Mouse (Mus musculus) T-helper 2 cell (primary cell): ENCODE measurements around the gene Tpsg1.

Experiments used
- in situ Hi-C: fragments of 300-600 bp; cut with MboI, MseI; formaldehyde crosslinking; loops from one replicate; pipeline ENCODE4 v1.15.1; 2025; ENCODE audit warnings: high pct_unique_total_duplicates

The Tpsg1 gene

DNA sequence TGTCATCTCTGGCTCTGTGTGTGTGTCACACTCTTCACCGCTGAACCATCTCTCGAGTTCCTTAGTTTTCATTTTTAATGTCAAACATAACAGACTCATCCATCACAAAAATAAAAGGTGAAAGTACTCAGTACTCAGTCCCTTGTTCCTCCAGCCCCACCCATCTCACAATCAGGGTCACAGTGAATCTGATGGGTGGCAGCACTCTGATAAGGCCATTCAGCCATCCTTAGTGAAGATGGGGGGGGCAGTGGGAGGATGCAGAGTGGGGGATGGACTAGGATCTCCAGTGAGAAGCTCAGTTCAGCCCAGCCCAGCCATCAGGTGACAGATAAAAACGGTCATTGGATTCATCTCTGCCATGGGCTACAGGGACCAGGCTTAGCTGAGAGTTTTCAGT is at the start of gene Tpsg1:
TSS of gene Tpsg1 (plus strand) at position 301 of the 400 bp plus-strand sequence.
- in situ Hi-C loops, result loop anchor here (5.0 kb wide), 1 partner anchor 37 kb away; no protein-coding TSS in a partner anchor

DNA sequence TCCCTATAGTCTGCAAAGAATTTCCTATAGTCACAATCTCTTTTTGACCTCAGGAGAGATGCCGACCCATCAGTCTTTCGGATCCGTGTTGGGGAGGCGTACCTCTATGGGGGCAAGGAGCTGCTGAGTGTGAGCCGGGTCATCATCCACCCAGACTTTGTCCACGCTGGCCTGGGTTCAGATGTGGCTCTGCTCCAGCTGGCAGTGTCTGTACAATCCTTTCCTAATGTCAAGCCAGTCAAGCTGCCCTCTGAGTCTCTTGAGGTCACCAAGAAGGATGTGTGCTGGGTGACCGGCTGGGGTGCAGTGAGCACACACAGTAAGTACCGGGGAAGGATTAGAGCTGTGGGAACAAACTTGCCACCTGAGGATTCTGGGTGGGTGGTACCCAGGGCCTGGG is 48.3 kb upstream of the Tpsg1 start:
- in situ Hi-C loops, result no loop called here

DNA sequence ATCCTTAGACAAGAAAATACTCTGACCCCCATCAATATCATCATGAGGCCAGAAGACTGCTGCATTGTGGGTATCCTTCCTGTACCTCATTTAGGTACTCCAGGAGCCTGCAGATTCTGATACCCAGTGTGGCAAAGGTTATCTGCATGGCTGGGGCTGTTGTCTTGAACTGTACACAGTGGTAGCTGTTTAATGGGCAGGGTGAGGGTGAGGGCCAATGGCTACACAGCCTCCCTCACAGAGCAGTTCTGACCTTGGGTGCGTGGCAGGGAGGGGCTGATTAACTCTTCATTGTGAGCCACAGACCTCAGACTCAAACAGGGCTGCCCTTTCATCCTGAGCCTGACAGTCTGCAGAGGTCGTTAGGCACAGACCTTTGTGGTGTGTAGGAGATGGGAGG is 46.1 kb upstream of the Tpsg1 start:
- in situ Hi-C loops, result no loop called here

DNA sequence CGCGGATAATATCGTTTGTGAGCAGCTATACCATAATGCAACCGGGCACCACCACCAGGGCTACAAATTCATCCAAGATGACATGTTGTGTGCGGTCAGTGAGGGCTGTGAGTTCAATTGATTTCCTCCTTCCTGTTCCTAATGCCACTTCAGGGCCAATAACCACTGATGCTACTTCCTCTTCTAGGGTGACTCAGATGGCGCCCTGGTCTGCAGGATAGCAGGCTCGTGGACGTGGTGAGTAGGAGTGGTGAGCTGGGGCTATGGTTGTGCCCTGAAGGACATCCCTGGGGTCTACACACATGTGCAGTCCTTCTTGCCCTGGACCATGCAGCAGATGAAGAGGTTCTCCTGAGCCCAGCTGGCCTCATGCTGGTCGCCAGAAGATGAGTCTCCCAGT is 36.8 kb upstream of the Tpsg1 start:
- in situ Hi-C loops, result loop anchor here (5.0 kb wide), 1 partner anchor 35 kb away; the partner anchor contains the start of genes Tpsb2 and Tpsg1

DNA sequence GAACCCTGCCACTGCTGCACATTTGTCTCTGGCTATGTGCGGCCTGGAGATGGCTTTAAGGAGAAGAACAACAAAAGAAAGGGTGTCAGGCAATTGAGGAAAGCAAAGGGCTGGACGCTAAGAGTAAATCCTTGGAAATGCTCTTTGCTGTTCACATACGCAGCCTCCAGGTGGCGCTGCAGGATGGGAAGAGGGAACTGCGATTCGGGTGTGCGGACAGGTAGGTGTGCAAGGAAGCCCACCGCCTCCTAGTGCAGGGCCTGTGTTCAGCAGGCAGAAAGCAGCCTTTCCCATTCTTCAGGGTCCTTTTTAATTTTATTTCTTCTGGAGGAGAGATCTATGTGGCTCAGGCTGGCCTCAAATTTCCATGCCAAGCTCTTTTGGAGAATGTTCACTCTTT is 35.1 kb upstream of the Tpsg1 start:
- in situ Hi-C loops, result loop anchor here (5.0 kb wide), 1 partner anchor 33 kb away; the partner anchor contains the start of genes Tpsb2 and Tpsg1

DNA sequence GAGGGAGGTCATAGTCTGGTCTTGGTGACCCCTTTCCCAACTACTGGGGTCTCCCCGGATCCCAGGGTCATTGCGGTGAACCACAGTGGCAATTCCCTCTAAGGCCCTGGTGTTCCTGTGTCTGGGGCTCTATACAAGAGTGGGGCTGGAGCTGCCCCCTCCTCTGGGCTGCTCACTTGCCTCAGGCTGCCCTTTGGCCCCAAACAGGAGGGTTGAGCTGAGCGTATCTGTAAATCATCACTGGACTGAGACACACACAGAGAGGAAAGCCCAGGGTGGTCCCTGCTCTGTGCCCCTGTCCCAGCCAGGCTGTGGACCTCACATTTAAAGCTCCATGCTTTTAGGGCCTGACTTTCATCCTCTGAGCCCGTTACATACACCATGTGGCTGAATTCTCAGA is 30.9 kb upstream of the Tpsg1 start:
- in situ Hi-C loops, result no loop called here

DNA sequence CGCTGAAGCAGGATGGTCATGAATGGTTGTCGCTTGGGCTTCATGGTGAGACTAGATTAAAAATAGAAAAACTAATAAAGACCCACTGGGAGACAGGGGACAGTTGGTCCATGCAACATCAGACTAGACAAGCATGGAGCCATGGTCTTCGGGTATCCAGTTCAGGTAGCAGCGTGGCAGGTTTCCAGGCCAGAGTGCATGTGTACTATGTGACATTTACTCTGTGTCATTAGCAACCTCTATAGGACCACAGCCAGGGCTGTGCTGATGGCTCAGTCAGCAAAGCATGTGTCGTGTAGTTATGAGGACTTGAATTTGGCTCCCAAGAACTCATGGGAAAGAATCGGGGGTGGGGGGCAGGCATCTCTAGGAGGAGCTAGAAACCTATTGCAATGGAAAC is 29.1 kb upstream of the Tpsg1 start:
- in situ Hi-C loops, result no loop called here

DNA sequence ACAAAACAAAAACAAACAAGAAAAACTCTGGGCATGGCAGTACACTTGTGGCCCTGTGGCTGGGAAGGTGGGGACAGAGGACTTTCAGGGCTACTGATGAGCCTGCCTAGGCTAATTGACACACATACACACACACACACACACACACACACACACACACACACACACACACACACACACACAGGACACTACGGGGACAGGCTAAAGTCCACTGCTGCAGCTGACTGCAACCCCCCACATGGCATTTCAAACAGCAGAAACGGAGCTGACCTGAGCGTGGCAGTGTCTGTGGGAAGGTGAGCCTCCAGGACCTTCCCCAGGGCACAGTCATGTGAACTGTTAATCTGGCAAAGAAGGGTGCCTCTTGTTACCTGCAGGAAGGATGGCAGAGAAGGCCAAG is 27.6 kb upstream of the Tpsg1 start:
- in situ Hi-C loops, result no loop called here

DNA sequence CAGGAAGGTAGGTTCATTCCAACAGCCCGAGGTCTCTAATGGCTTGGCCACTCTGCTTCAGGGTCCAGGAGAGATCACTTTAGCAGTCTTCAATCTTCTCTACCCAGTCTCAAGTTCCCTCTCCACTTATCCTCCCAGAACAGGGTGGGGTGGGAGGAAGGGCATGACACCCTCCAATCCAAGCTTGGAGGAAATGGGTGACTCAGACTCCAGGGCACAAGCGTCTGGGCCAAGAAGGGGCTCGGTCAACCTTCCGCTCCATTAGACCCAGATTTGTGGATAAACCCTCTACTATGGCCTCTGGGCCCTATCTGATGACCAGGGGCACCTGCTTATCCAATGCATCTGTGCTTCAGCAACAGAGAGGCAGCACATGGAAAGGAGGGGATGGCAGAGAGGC is 23.6 kb upstream of the Tpsg1 start, which contains the start of gene Tpsab1:
TSS of gene Tpsab1 (minus strand) at position 101 of the 400 bp plus-strand sequence.
- in situ Hi-C loops, result no loop called here

DNA sequence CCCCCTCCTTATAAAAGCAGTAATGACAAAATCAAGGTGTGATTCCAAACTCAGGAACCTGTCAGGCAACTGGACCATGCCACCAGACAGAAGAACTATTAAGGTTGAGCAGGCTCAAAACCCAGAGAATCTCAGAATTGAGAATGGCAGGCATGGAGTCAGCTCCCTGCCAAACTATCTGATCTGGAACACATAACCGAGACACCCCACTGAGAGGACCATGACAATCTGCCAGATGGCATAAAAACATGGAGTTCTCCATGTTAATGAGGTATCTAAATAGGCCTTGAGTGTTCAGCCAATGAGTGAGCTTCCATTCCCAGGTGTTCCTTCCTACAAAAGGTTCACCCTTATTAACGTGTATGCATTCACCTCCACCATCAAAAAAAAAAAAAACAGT is 7.8 kb upstream of the Tpsg1 start:
- in situ Hi-C loops, result no loop called here

DNA sequence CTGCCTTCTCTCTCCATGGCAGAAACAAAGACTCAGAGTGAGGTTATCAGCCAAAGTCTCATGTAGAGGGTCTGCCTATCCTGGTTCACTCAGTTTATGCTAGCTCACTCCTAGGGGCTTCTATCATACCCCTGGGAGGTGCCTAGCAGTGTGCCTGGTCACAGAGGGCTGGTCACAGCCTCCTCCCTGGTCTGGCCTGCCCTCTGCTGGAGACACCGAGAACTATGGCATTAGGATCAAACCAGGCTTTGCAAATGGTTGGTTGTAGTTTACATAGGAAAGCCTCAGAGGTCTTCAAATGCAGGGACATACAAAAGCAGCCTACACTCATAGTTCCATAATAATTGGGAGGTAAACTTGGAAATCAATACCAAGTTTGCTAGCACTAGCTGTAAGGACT is 5.3 kb upstream of the Tpsg1 start:
- in situ Hi-C loops, result no loop called here

DNA sequence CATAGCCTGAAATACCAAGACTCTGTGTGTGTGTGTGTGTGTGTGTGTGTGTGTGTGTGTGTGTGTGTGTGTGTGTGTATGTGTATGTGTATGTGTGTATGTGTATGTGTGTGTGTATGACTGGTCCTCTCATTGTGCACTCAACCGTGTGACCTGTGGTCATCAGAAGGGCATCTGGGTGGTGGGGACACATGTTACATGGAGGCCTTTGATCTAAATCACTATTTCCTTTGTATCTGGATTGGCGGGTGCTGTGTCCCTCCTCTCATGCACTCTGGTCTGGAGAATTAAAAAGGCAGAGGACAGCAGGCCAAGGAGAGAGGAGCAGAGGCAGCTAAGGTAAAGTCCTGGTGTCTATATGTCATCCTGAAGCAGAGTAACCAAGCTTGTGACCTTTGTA is 3.1 kb upstream of the Tpsg1 start, which contains the start of gene Tpsb2:
TSS of gene Tpsb2 (plus strand) at position 301 of the 400 bp plus-strand sequence.
- in situ Hi-C loops, result loop anchor here (5.0 kb wide), 1 partner anchor 34 kb away; no protein-coding TSS in a partner anchor

DNA sequence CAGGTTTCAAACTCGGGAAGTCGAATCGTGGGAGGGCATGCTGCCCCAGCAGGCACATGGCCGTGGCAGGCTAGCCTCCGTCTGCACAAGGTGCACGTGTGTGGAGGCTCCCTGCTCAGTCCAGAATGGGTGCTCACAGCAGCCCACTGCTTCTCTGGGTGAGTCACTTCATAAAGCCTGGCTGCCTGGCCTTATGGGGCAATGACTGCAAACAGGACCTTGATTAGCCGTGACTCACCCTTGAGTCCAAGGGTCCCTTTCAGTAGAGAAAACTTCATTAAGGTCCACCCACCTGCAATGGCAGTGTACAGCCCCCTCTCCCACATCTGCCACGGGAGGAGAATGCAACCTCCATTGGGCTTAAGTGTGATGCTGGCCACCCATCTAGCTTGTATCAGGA is 3.4 kb downstream of the Tpsg1 start:
- in situ Hi-C loops, result no loop called here

DNA sequence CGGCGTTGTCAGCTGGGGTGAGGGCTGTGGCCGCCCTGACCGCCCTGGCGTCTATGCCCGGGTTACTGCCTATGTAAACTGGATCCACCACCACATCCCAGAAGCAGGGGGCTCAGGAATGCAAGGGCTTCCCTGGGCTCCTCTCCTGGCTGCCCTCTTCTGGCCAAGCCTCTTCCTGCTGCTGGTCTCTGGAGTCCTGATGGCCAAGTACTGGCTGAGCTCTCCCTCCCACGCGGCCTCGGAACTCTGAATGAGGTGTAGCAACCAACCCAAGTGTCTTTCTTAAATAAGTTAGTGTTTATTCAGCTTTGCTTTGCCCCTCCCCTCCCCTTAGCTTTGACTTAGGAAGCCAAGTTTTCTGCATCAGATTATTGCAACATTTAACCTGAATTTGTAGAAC is 4.9 kb downstream of the Tpsg1 start:
- in situ Hi-C loops, result no loop called here

DNA sequence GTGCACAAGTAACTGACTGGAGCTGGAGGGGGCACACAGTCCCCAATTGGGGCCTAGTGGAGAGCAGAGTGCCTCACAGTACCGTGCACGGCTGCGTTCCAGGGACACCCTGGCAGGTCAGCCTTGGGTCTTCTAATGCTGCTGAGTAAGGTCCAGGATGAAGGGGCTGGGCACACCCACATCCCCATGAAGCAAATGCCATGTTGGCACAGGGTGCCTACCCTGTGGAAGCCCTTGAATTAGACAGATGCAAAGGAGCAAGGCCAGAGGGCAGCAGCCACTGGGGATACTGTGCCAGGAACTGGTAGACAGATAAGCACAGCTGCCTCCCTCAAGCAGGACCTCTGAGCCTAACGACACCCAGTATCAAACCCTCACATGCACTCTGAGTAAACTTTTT is 25.5 kb downstream of the Tpsg1 start:
- in situ Hi-C loops, result loop anchor here (5.0 to 10.0 kb wide), 2 partner anchors 80 to 303 kb away; no protein-coding TSS in a partner anchor

DNA sequence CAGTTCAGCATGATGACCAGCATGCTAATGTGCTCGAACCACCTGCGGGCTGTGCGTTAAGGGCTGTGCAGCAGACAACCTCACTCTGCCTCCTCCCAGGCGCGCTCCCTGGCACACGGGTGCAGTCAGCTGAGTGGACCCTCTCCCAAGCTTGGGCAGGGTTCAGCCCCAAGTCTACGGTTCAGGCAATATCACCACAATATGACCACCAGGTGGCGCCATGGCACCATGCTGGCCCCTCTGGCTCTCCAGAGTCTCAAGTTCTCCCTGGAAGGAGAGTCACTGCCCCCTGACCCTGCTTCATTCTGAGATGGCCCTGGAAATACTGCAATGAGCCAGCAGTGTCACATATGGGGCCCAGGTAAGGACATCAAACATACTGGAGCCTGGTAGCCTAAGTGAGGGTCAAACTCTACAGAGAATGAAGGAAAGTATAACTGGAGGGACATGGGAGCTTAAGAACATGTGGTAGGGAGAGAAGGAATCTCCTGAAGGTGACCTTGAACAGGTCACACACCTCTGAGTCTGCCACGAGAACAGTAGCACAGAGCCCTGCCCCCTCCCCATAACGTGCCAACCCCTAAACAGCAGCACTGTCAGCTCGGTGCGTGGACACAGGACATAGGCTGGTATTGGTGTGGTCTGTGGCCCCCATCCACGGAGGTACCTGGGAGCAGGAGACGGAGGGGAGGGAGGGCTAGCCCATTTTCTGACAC is 28.9 kb downstream of the Tpsg1 start:
- in situ Hi-C loops, result loop anchor here (10.0 kb wide), 1 partner anchor 77 kb away; no protein-coding TSS in a partner anchor

DNA sequence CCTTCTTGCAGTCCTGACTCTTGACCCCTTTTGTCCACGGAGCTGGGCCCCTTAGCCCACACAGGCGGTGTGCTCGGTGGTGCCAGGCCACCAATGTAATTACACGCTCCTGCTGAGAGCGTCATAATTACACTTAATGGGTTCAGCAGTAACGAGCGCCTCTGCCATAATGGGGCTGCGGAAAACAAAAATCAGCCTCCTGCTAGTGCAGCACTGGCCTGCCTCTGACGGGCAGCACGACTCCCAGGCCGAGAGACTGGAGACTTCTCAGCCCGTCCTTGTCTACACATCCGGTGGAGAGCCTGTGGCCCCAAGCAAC is 29.4 kb downstream of the Tpsg1 start:
- in situ Hi-C loops, result loop anchor here (10.0 kb wide), 1 partner anchor 76 kb away; no protein-coding TSS in a partner anchor

DNA sequence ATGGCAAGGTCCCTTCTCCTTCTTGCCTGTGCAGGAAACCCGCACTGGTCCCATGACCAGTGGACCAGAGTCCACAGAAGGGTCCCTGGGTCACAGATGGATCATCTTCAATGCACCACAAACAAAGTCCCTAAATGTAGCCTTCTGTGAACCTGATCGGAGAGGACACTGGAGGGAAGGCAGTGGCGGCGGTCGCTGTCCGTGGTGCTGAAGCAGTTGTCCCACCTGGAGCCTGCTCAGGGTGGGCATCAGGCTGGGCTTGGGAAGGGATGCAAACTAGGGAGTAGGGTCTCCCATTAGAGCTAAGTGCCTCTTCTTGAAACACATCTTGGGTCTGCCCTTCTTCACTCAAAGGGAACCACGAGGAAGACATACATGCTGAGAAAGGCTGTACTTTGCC is 31.4 kb downstream of the Tpsg1 start:
- in situ Hi-C loops, result no loop called here

DNA sequence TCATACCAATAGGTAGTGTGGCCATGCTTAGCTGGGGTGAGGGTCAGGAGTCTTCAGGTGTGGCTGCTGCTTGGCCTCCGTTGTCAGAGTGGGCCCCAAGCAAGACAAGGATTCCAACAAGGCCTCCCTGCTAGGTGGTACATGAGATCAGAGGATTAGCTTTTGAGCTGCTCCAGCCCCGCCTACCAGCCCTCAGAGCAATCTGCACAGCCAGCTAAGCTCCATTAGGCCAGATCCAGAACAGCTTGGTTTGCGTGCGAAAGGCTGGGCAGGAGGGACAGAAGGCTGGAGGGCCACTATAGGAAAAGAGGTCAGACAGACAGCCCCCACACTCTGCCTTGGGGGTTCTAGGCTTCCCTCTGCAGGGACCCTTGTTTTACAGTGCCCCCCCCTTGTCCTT is 32.4 kb downstream of the Tpsg1 start:
- in situ Hi-C loops, result no loop called here

DNA sequence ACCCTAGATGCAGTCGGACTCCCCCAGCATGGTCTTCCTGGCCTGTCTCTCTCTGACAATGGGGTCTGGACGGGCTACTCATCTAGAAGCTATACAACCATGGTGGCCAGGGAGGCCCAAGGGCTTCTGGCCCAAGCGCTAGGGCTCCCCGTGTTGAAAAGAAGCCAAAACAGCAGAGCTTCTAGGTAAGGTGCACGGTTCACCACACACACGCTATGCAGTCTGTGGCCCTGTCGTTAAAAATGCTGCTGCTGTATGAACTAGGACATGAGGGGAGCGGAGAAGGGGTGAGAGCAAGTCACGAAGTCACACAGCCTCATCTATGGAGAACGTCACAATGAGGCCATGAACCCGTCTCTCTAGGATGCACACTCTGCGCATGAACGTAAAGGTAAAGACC is 33.2 kb downstream of the Tpsg1 start:
- in situ Hi-C loops, result no loop called here

DNA sequence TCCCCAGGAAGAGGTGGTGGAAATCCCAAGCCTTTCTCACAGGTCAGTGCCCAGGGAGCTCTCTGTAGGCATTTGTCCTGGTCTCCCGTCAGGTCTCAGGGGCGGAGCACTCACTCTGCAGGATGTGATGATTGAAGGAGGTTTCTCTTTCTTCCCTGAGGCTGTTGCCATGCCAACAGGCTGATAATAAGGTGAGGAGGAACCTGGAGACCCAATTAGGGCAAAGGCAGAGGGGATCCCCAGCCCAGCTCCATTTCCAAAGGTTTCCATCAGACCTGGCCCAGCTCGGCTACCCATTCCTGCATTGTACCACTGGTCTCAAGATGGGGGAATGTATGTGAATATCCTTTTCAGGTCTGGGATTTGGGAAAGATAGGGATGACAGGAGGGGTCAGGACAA is 35.1 kb downstream of the Tpsg1 start:
- in situ Hi-C loops, result no loop called here

DNA sequence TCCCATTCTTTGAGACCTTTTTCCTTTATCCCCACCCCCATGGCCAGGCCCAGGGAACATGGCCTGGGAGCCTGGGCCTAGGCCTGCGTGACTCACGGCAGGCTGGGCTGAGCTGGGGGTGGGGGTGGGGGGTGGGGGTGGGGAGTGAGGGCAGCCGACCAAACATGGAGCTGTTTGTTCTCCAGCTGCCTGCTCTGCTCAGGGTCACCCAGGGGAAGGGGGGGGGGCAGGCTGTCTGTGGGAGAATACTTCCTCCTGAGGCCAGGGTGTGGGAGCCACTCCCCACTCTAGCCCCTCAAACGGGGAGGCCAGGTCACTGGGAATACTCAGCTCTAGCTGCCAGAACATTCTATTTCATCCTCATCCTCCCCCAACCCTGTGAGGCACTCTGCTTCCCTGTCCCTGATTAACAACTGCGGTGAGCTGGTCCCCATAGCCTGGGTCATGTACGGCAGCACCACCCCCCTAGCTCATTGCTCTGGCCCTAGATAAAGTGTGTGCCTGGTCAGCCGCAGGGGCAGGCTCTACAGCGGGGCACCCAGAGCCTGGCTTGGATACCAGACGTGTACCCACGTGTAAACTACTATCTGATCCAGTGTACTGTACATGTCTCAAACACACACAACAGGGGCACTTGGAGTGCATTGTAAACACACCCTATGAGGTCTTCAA is 36.3 kb downstream of the Tpsg1 start:
- in situ Hi-C loops, result no loop called here

DNA sequence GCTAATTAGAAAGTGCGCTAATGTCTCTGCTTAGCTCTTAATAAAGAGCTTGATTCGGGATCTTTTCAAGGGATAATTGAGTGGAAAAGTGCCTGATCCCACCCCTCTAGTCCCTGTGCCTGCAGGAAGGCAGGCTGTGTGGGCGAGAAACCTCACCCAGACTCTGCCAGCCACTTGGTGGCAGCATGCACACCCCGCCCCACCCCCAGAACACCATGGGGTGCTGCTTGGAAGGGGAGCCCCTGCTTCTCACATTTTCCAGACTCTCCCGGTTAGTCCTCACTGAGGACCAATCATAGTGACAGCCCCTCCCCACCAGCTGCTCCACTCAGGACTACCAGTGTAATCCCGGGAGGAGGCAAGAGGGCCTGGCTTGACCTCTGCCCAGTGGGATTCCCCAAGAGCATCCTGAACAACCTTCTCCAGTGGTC is 37.0 kb downstream of the Tpsg1 start:
- in situ Hi-C loops, result no loop called here
